Mouse (Mus musculus) R1 (cell line): Measurements from ENCODE around the gene Gm16253.

Source experiments
- DNase-seq: peaks from one replicate; pipeline ENCODE4 v3.0.0-alpha.2; 2018; ENCODE audit warnings: low read depth, low spot score

Gm16253 gene

GRCm38 (mm10) chr3:96576690-96577541 lies at the start of gene Gm16253:
Gene Gm16253, plus strand, starts transcription at chr3:96576984.
- DNase-seq: peak; percentile 100

- DNase-seq: no peak
Measured at GRCm38 (mm10) chr3:96528506-96528905, 48.3 kb upstream of the Gm16253 start.

GRCm38 (mm10) chr3:96532050-96532449 lies 44.7 kb upstream of the Gm16253 start:
- DNase-seq: no peak

- DNase-seq: no peak
Measured at GRCm38 (mm10) chr3:96534300-96534699, 42.5 kb upstream of the Gm16253 start.

- no peak for DNase-seq
Measured at GRCm38 (mm10) chr3:96539316-96539715, 37.5 kb upstream of the Gm16253 start.

GRCm38 (mm10) chr3:96540740-96541139 lies 36.0 kb upstream of the Gm16253 start:
- DNase-seq: no peak

GRCm38 (mm10) chr3:96541328-96542078 lies 35.3 kb upstream of the Gm16253 start:
- peak; percentile 58 for DNase-seq

- DNase-seq: no peak
Measured at GRCm38 (mm10) chr3:96542554-96542953, 34.2 kb upstream of the Gm16253 start.

- DNase-seq: no peak
Measured at GRCm38 (mm10) chr3:96543345-96543744, 33.4 kb upstream of the Gm16253 start.

- DNase-seq: peak; percentile 26
Measured at GRCm38 (mm10) chr3:96545565-96545964, 31.2 kb upstream of the Gm16253 start.

- DNase-seq: no peak
Measured at GRCm38 (mm10) chr3:96546880-96547279, 29.9 kb upstream of the Gm16253 start.

- peak; percentile 70 for DNase-seq
Measured at GRCm38 (mm10) chr3:96547389-96547960, 29.3 kb upstream of the Gm16253 start.

- no peak for DNase-seq
Measured at GRCm38 (mm10) chr3:96548824-96549223, 28.0 kb upstream of the Gm16253 start.

- DNase-seq: no peak
Measured at GRCm38 (mm10) chr3:96549346-96549745, 27.4 kb upstream of the Gm16253 start.

- DNase-seq: peak; percentile 84
Measured at GRCm38 (mm10) chr3:96551203-96551602, 25.6 kb upstream of the Gm16253 start.

- no peak for DNase-seq
Measured at GRCm38 (mm10) chr3:96551890-96552289, 24.9 kb upstream of the Gm16253 start.

- DNase-seq: no peak
Measured at GRCm38 (mm10) chr3:96553601-96554000, 23.2 kb upstream of the Gm16253 start.

- DNase-seq: no peak
Measured at GRCm38 (mm10) chr3:96554251-96554650, 22.5 kb upstream of the Gm16253 start.

GRCm38 (mm10) chr3:96555041-96555596 lies 21.7 kb upstream of the Gm16253 start:
- no peak for DNase-seq

GRCm38 (mm10) chr3:96555999-96556614 lies 20.7 kb upstream of the Gm16253 start:
- no peak for DNase-seq
